8 mouse cellular contexts compared by ENCODE assay signal in the genomic region with DNA sequence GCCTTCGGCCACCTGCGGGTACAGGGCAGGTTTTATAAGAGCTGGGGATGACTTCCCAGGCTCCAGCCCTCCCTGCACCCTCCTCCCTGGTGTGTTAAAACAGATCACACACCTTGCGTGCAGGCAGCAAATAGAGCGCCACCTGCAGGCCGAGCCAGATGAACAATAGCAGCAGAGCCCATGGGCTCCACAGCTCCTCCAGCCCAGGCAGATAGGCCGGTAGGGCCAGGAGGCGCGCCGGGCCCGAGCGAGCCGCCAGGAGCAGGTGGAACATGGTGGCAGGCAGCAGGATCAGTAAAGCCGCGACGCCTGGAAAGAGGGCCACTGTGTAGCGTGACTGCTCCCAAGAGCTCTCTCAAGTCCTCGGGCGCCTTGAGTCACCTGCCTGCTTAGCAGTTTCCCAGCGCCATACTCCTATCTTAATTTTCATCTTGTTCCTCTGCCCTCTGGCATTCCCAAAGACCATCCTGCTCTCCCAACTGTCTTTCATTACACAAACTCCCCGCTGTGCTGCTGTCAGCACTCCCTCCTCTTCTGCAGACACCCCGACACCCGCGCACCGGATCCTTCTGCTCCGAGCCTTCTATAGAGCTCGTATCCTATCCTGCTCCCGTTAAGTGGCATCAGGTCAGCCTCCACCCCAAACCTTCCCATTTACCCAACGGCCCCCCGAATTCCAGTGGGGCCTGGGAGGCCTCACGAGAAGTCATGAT. TPM values are rescaled to one million over a fixed set of nuclear protein-coding genes. Genes with fewer than 3 reads are reported as not detected.
DNase-seq lines count a peak whose midpoint lies in the region; ATAC-seq and TF ChIP-seq lines count a peak whose summit lies in the region.

No protein-coding gene starts in this region.

- H3K27ac ChIP-seq in embryonic facial prominence, embryonic 10.5 days (replicated peaks), result peak overlapping the region; percentile 81
- H3K27ac ChIP-seq in kidney, adult 2 months (ENCODE audit: insufficient read depth, low read depth, low read length), result no peak overlapping the region
- H3K27ac ChIP-seq in limb, embryonic 13.5 days, result peak overlapping the region; percentile 67
- H3K27ac ChIP-seq in midbrain, embryonic 14.5 days (replicated peaks; ENCODE audit: low read depth, low read length), result peak overlapping the region; percentile 90

- TF ChIP-seq CTCF in kidney, adult 2 months (conservative IDR thresholded peaks at IDR 0.05; ENCODE audit: insufficient read depth, insufficient read length, low read depth, low read length), result peak; percentile 90

- H3K4me1 ChIP-seq in embryonic facial prominence, embryonic 10.5 days, result peaks cover 37% of the 10 kb centered on the region
- peaks cover 16% of the 10 kb centered on the region for H3K4me1 ChIP-seq in kidney, adult 2 months (ENCODE audit: control insufficient read depth, insufficient read depth, low read length)
- H3K4me1 ChIP-seq in limb, embryonic 13.5 days, result peaks cover 28% of the 10 kb centered on the region
- peaks cover 26% of the 10 kb centered on the region for H3K4me1 ChIP-seq in midbrain, embryonic 14.5 days (ENCODE audit: control insufficient read depth, insufficient read depth, low read length)

- TF ChIP-seq POLR2A in kidney, adult 2 months (IDR thresholded peaks at IDR 0.05; ENCODE audit: low read depth, low read length), result no peak

- peak; percentile 35 for ATAC-seq in limb, embryonic 13.5 days (ENCODE audit: low FRiP score, low read depth)
- ATAC-seq in midbrain, embryonic 14.5 days (ENCODE audit: low FRiP score, low TSS enrichment), result peak; percentile 67

- peak overlapping the region; percentile 66 for H3K4me3 ChIP-seq in embryonic facial prominence, embryonic 10.5 days
- H3K4me3 ChIP-seq in kidney, adult 2 months (ENCODE audit: insufficient read depth, low read depth, low read length), result peak overlapping the region; percentile 37
- peak overlapping the region; percentile 50 for H3K4me3 ChIP-seq in limb, embryonic 13.5 days
- H3K4me3 ChIP-seq in midbrain, embryonic 14.5 days (replicated peaks; ENCODE audit: low read depth, low read length), result peak overlapping the region; percentile 58

- peak overlapping the region; percentile 60 for H3K9ac ChIP-seq in limb, embryonic 13.5 days
- peak overlapping the region; percentile 70 for H3K9ac ChIP-seq in midbrain, embryonic 14.5 days (replicated peaks; ENCODE audit: low read length)

- no peaks in the 10 kb centered on the region for H3K9me3 ChIP-seq in embryonic facial prominence, embryonic 10.5 days
- no peaks in the 10 kb centered on the region for H3K9me3 ChIP-seq in limb, embryonic 13.5 days
- H3K9me3 ChIP-seq in midbrain, embryonic 14.5 days (ENCODE audit: control insufficient read depth, low read length), result no peaks in the 10 kb centered on the region

- no peaks in the 10 kb centered on the region for H3K27me3 ChIP-seq in embryonic facial prominence, embryonic 10.5 days (replicated peaks; ENCODE audit: low read depth, poor library complexity, severe bottlenecking)
- H3K27me3 ChIP-seq in kidney, adult 2 months (replicated peaks; ENCODE audit: control insufficient read depth, insufficient read depth, low read length), result no peaks in the 10 kb centered on the region
- H3K27me3 ChIP-seq in limb, embryonic 13.5 days, result no peaks in the 10 kb centered on the region
- no peaks in the 10 kb centered on the region for H3K27me3 ChIP-seq in midbrain, embryonic 14.5 days (ENCODE audit: control insufficient read depth, insufficient read depth, low read length)

- DNase-seq in A20 (ENCODE audit: low read depth, low spot score), result peak; percentile 92
- DNase-seq in adrenal gland, postnatal 10 days, result peak; percentile 87
- peak; percentile 90 for DNase-seq in embryonic facial prominence, embryonic 10.5 days (ENCODE audit: low spot score)
- peak; percentile 70 to 80 for DNase-seq in heart, adult 18-20 months
- DNase-seq in kidney, adult 2 months, result peak; percentile 84
- peak; percentile 93 for DNase-seq in midbrain, embryonic 14.5 days
- peak; percentile 84 to 94 for DNase-seq in spleen, postnatal 10 days (ENCODE audit: low spot score in 2 of 2)

- H3K36me3 ChIP-seq in embryonic facial prominence, embryonic 10.5 days (replicated peaks), result peaks cover 52% of the 10 kb centered on the region
- H3K36me3 ChIP-seq in kidney, adult 2 months (ENCODE audit: control insufficient read depth, insufficient read depth, low read length), result no peaks in the 10 kb centered on the region; the same call in 1 of the 2 replicates
- peaks cover 36% of the 10 kb centered on the region for H3K36me3 ChIP-seq in limb, embryonic 13.5 days
- peaks cover 31% of the 10 kb centered on the region for H3K36me3 ChIP-seq in midbrain, embryonic 14.5 days (ENCODE audit: control insufficient read depth, insufficient read depth, low read length)

- H3K4me2 ChIP-seq in limb, embryonic 13.5 days (replicated peaks), result peak overlapping the region; percentile 98
- peak overlapping the region; percentile 94 for H3K4me2 ChIP-seq in midbrain, embryonic 14.5 days (ENCODE audit: low read length)

- under 1% methylated on average over 30 of the region's 30 CpGs for WGBS in embryonic facial prominence, embryonic 10.5 days
- WGBS in kidney, adult 2 months, result under 1% methylated on average over 30 of the region's 30 CpGs
- WGBS in limb, embryonic 13.5 days, result under 1% methylated on average over 30 of the region's 30 CpGs
- WGBS in midbrain, embryonic 14.5 days, result under 1% methylated on average over 30 of the region's 30 CpGs

RNA-seq across cellular contexts. Expression of a gene that starts 1.0 kb away (rescaled TPM):
- 10 to 100 TPM; 14.3 to 15.9 TPM for total RNA-seq in adrenal gland, postnatal 10 days (2021)
- polyA plus RNA-seq in embryonic facial prominence, embryonic 10.5 days (2016; fragmentation: Nextera tagmentation; extraction: Ambion mirVana), result 30.3 and 31.4 TPM in 2 replicates
- 1 to 10 TPM; 2.1 to 3.0 TPM for total RNA-seq in heart, adult 18-20 months (2021)
- polyA plus RNA-seq in kidney, adult 2 months (2012; rRNA removed), result 31.2 and 38.4 TPM in 2 replicates
- 17.4 and 24.0 TPM in 2 replicates for polyA plus RNA-seq in limb, embryonic 13.5 days (2015; fragmentation: Nextera tagmentation; extraction: Ambion mirVana)
- polyA plus RNA-seq in midbrain, embryonic 14.5 days (2014; fragmentation: Nextera tagmentation; extraction: Ambion mirVana), result 43.7 and 57.6 TPM in 2 replicates

RNA-seq across cellular contexts. Expression of a gene that starts 6.2 kb away (rescaled TPM):
- 10 to 100 TPM; 21.6 to 26.1 TPM for total RNA-seq in adrenal gland, postnatal 10 days (2021)
- polyA plus RNA-seq in embryonic facial prominence, embryonic 10.5 days (2016; fragmentation: Nextera tagmentation; extraction: Ambion mirVana), result 33.8 and 35.6 TPM in 2 replicates
- 10 to 100 TPM; 11.1 to 11.2 TPM for total RNA-seq in heart, adult 18-20 months (2021)
- polyA plus RNA-seq in kidney, adult 2 months (2012; rRNA removed), result 42.3 and 57.7 TPM in 2 replicates
- polyA plus RNA-seq in limb, embryonic 13.5 days (2015; fragmentation: Nextera tagmentation; extraction: Ambion mirVana), result 29.0 and 29.8 TPM in 2 replicates
- polyA plus RNA-seq in midbrain, embryonic 14.5 days (2014; fragmentation: Nextera tagmentation; extraction: Ambion mirVana), result 32.4 and 37.9 TPM in 2 replicates

RNA-seq across cellular contexts. Expression of a gene that starts 9.5 kb away (rescaled TPM):
- 1,000 to 10,000 TPM; 1,154 to 1,182 TPM for total RNA-seq in adrenal gland, postnatal 10 days (2021)
- 831 and 861 TPM in 2 replicates for polyA plus RNA-seq in embryonic facial prominence, embryonic 10.5 days (2016; fragmentation: Nextera tagmentation; extraction: Ambion mirVana)
- total RNA-seq in heart, adult 18-20 months (2021), result 100 to 1,000 TPM; 613 to 618 TPM
- 882 and 1,017 TPM in 2 replicates for polyA plus RNA-seq in kidney, adult 2 months (2012; rRNA removed)
- 760 and 823 TPM in 2 replicates for polyA plus RNA-seq in limb, embryonic 13.5 days (2015; fragmentation: Nextera tagmentation; extraction: Ambion mirVana)
- polyA plus RNA-seq in midbrain, embryonic 14.5 days (2014; fragmentation: Nextera tagmentation; extraction: Ambion mirVana), result 602 and 698 TPM in 2 replicates

RNA-seq across cellular contexts. Expression of a gene that starts 9.6 kb away (rescaled TPM):
- 10 to 100 TPM; 58.2 to 59.4 TPM for total RNA-seq in adrenal gland, postnatal 10 days (2021)
- 82.5 and 84.6 TPM in 2 replicates for polyA plus RNA-seq in embryonic facial prominence, embryonic 10.5 days (2016; fragmentation: Nextera tagmentation; extraction: Ambion mirVana)
- total RNA-seq in heart, adult 18-20 months (2021), result 10 to 100 TPM; 42.2 to 47.2 TPM
- polyA plus RNA-seq in kidney, adult 2 months (2012; rRNA removed), result 32.0 and 37.3 TPM in 2 replicates
- 76.9 and 80.0 TPM in 2 replicates for polyA plus RNA-seq in limb, embryonic 13.5 days (2015; fragmentation: Nextera tagmentation; extraction: Ambion mirVana)
- 72.9 and 73.0 TPM in 2 replicates for polyA plus RNA-seq in midbrain, embryonic 14.5 days (2014; fragmentation: Nextera tagmentation; extraction: Ambion mirVana)

RNA-seq across cellular contexts. Expression of a gene that starts 9.9 kb away (rescaled TPM):
- total RNA-seq in adrenal gland, postnatal 10 days (2021), result 10 to 100 TPM; 45.1 to 61.3 TPM
- polyA plus RNA-seq in embryonic facial prominence, embryonic 10.5 days (2016; fragmentation: Nextera tagmentation; extraction: Ambion mirVana), result 70.5 and 71.9 TPM in 2 replicates
- 10 to 100 TPM; 20.9 to 22.2 TPM for total RNA-seq in heart, adult 18-20 months (2021)
- 65.0 and 67.1 TPM in 2 replicates for polyA plus RNA-seq in kidney, adult 2 months (2012; rRNA removed)
- 69.7 and 72.5 TPM in 2 replicates for polyA plus RNA-seq in limb, embryonic 13.5 days (2015; fragmentation: Nextera tagmentation; extraction: Ambion mirVana)
- 86.1 and 86.7 TPM in 2 replicates for polyA plus RNA-seq in midbrain, embryonic 14.5 days (2014; fragmentation: Nextera tagmentation; extraction: Ambion mirVana)
